Mouse (Mus musculus) heart, adult 2 months (tissue): ENCODE measurements around the gene Oaf.

ENCODE experiments used
- CTCF ChIP-seq: fragments of 200-600 bp; IDR thresholded peaks from 2 replicates; pipeline ENCODE4 v1.8.1; 2022; ENCODE audit warnings: antibody characterized with exemption, mild to moderate bottlenecking, moderate library complexity
- POLR2A ChIP-seq: fragments of 200-500 bp; IDR thresholded peaks from 2 replicates; pipeline ENCODE4 v1.6.1; 2011; ENCODE audit warnings: mild to moderate bottlenecking, low read depth, low read length, control low read depth; ENCODE audit not compliant: insufficient read depth

GRCm38 (mm10) chr9:43246738-43247180 is 7.0 kb upstream of the Oaf start:
- TF ChIP-seq POLR2A: no peak
- no peak for TF ChIP-seq CTCF
